Mouse (Mus musculus): ENCODE results near the gene Gm17079. TPM values are rescaled to one million over a fixed set of nuclear protein-coding genes. Genes with fewer than 3 reads are reported as not detected.

The Gm17079 gene
- not detected in 2 replicates for polyA plus RNA-seq (2015; fragmentation: Nextera tagmentation; extraction: Ambion mirVana)

DNA sequence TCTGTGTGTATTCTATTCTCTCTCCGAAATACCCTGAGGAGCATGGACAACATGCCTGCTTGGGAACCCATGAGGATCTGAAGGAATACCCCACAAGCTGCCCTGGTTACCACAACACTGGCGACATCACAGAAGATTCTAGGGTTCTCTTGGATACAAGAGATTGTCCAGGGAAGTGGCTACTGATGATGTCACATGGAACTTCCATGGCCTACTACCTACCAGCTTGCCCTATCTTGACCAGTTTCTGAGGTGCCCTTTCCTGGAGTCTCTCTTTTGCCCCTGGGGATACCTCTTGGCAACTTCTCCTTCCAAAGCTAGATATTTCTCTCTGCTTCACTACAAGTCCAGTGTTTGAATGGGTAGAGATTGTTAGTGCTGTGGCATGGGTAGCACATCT, at the start of gene Gm17079:
Gm17079 (minus strand) TSS at position 101 of the 400 bp plus-strand sequence.

GRCm38 (mm10) chr14:51717083-51717482, 21.8 kb upstream of the Gm17079 start, which contains the start of gene Gm5800:
Gene Gm5800 (minus strand): TSS chr14:51717183.

Other genes starting within 250 kb of the Gm17079 start
- not detected in 2 replicates for gene Vmn2r89, start 243.6 kb downstream of the Gm17079 start, polyA plus RNA-seq (2015; fragmentation: Nextera tagmentation; extraction: Ambion mirVana)
- gene Gm5622, start 142.7 kb downstream of the Gm17079 start, polyA plus RNA-seq (2015; fragmentation: Nextera tagmentation; extraction: Ambion mirVana): not detected in 2 replicates
- not detected in 2 replicates for gene Gm17175, start 121.4 kb downstream of the Gm17079 start, polyA plus RNA-seq (2015; fragmentation: Nextera tagmentation; extraction: Ambion mirVana)
- not detected in 2 replicates for gene Gm17174, start 103.3 kb downstream of the Gm17079 start, polyA plus RNA-seq (2015; fragmentation: Nextera tagmentation; extraction: Ambion mirVana)
- not detected in 2 replicates for gene Gm17078, start 84.2 kb downstream of the Gm17079 start, polyA plus RNA-seq (2015; fragmentation: Nextera tagmentation; extraction: Ambion mirVana)
- not detected in 2 replicates for gene Gm4181, start 59.8 kb downstream of the Gm17079 start, polyA plus RNA-seq (2015; fragmentation: Nextera tagmentation; extraction: Ambion mirVana)
- not detected in 2 replicates for gene Gm5800, start 21.7 kb upstream of the Gm17079 start, polyA plus RNA-seq (2015; fragmentation: Nextera tagmentation; extraction: Ambion mirVana)
- gene Ang4, start 78.1 kb upstream of the Gm17079 start, polyA plus RNA-seq (2015; fragmentation: Nextera tagmentation; extraction: Ambion mirVana): not detected in 2 replicates
- not detected in 2 replicates for gene AY358078, start 104.6 kb upstream of the Gm17079 start, polyA plus RNA-seq (2015; fragmentation: Nextera tagmentation; extraction: Ambion mirVana)
- not detected in 2 replicates for gene Ear6, start 158.2 kb upstream of the Gm17079 start, polyA plus RNA-seq (2015; fragmentation: Nextera tagmentation; extraction: Ambion mirVana)
- gene Mettl17, start 189.4 kb upstream of the Gm17079 start, polyA plus RNA-seq (2015; fragmentation: Nextera tagmentation; extraction: Ambion mirVana): 17.5 and 17.6 TPM in 2 replicates
- 0.08 and 0.66 TPM in 2 replicates for gene Slc39a2, start 197.4 kb upstream of the Gm17079 start, polyA plus RNA-seq (2015; fragmentation: Nextera tagmentation; extraction: Ambion mirVana)
- gene Ndrg2, start 218.7 kb upstream of the Gm17079 start, polyA plus RNA-seq (2015; fragmentation: Nextera tagmentation; extraction: Ambion mirVana): 458 and 572 TPM in 2 replicates
- gene Tppp2, start 223.0 kb upstream of the Gm17079 start, polyA plus RNA-seq (2015; fragmentation: Nextera tagmentation; extraction: Ambion mirVana): not detected in 2 replicates
- gene Rnase13, start 227.3 kb upstream of the Gm17079 start, polyA plus RNA-seq (2015; fragmentation: Nextera tagmentation; extraction: Ambion mirVana): not detected in 2 replicates

Data from skeletal muscle tissue, postnatal 0 days (tissue).